Mouse (Mus musculus) adrenal gland, adult 2 months (tissue): ENCODE data around the gene Ubtd2. TPM values are rescaled to one million over a fixed set of nuclear protein-coding genes. Genes with fewer than 3 reads are reported as not detected.
"Not testable (repeated sequence)": the region's sequence is repeated elsewhere in the genome, so short reads cannot be mapped to it uniquely, and the experiment has no call there.

Source experiments
- DNase-seq: peaks from one replicate; pipeline ENCODE4 v3.0.0; 2021
- polyA plus RNA-seq: library from polyadenylated mRNA; depleted of rRNA; stranded (reverse); fragments of >200 nt; gene quantifications from 2 replicates; pipeline ENCODE4 v1.2.3, GENCODE M21; 2012
- total RNA-seq, 2 experiments: library from RNA; stranded (reverse); gene quantifications; 2 replicates each; pipeline ENCODE4 v1.2.3; 2021

Gene Ubtd2
- total and polyA plus RNA-seq, 3 experiments: 4.9 to 14.4 (median 12.2) TPM

DNA sequence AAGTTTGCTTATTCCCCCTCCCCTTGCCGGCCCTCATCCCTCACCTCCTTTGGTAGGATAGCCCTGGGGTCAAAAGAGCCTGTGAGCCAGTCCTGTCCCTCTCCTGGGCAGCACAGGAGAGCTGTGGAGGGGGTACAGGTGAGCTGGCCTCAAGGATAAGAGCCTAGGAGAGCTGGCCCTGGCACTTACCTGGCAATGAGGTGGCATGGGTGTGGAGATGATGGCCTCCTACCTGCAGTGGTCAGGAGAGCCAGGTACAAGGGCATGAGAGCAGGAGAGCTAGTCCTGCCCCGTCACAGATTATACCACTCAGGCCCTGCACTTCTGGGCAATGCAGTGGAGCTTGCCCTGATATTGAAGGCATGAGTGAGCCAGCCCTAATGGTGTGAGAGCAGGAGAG, 9.1 kb downstream of the Ubtd2 start:
- no peak for DNase-seq

DNA sequence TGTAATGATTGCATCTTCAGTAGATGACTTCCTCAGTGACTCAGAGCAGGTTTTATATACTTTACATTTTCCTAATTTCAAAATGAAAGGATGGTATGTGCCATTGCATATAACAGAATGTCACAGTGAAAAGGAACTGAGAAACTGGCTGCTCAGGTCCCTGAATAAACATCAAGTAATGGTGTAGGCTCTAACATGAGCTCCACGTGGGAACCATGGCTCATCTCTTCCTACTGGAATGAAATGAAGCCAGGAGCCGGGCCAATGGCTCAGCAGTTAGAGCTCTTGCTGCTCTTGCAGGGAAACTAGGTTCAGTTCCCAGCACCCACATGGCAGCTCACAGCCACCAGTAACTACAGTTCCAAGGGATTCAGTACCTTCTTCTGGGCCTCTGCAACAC, 16.8 kb downstream of the Ubtd2 start:
- DNase-seq: no peak

DNA sequence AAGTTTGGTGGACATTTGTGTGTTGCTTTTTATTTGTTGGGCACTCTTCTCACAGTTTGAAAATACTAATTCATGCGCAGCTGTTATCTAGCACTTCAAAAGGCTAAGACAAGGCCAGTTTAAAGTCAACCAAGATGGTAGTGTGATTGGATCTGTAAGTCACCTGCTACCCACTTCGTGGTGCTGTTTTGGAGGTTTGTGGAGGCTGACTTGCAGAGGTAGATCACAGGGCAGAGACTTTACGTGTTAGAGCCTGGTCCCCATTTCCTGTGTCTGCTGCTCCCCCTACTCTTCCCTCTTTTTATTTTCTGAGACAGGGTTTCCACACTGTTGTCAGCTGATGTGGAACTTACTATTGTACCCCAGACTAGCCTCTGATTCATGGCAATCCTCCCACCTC, 19.6 kb downstream of the Ubtd2 start:
- DNase-seq: no peak

DNA sequence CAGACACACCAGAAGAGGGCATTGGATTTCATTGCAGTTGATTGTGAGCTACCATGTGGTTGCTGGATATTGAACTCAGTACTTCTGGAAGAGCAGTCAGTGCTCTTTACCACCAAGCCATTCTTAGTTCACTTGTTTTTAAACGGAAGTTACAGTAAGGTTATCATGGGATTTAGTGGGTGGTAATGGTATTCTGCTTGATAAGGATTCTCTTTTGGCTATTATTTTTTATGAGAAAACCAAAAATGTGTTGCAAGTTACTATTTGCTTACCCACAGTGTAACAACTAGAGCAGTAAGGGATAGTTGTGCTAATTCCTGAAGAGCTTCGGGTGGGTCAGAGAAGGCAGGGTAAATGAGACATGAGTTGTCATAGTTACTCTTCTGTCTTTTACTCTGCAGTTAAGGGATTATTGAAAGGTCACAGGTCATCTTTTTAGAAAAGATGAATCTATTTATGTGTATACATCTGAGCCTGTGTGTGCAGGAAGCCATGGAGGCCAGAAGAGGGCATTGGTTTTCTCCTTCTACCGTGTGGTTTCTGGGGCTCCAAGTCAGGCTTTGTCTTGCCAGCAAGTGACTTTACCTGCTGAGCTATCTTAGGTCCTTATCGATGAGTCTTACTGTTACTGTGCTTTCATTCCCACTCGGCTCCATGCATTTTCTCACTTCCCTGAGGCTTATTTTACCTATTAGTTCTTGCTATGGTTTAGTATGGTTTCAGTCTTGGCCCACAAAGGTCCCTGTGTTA, 20.5 kb downstream of the Ubtd2 start:
- DNase-seq: no peak

DNA sequence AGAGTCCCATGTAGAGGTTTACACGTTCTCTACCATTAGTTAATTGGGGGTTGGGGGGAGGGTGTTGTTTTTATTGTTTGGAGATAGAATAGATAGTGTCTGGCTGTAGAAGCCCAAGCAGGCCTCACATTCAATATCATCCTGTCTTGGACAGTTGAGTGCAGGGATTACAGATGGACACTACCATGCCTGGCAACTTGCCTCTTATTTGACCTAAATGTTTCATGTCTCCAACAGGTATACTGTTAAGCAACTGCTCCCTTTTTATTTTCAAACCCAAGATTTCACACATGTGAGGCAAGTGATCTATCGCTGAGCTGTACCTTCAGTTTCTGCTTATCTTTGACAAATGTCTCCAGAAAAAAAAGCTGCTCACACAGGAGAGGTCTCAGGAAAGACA, 26.4 kb downstream of the Ubtd2 start:
- no peak for DNase-seq

DNA sequence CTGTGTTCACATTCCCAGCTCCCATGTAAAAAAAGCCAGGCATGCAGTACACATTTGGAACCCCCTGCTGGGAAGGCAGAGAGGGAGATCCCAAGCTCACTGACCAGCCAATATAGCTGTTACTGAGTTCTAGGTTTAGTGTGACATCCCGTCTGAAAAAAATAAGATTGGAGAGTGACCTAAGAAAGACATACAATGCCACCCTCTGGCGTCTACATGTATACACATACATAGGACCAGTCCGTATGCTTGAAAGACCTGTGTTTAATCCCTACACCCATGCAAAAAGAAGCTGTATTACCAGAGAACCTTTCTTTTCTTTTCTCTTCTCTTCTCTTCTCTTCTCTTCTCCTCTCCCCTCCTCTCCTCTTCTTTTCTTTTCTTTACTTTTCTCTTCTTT, 30.1 kb downstream of the Ubtd2 start:
- DNase-seq: no peak

DNA sequence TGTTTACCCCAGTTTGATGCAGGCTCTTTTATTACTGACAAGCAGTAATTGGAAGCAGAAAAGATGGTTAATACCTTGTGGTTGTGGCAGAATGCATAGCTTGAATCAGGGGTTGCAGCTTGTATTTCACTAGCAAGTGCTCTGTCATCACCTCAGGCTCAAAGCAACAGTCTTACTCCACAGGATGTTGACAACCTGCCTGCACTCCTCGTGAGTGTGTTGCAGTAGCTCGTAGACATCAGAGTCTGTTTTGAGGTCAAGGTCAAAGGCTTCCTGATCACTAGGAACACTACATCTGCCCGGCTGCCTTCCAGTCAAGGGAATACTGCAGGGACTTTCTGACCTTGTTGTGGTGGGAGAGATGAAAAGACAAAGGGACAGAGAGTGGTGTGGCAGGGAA, 31.5 kb downstream of the Ubtd2 start:
- no peak for DNase-seq

DNA sequence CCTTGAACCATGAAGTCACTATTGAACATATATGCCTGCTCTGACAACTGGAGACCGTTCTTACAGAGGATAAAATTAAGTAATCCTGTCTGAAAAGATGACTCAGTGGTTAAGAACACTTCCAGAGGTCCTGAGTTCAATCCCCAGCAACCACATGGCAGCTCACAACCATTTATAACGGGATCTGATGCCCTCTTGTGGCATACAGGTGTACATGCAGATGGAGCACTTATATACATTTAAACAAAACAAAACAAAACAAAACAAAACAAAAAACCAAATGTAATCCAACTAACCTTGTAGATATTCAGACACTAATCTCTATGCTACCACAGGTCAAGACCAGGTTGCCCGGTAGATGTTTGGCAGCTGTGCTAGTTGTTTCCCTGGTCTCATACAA, 32.3 kb downstream of the Ubtd2 start:
- DNase-seq: no peak

DNA sequence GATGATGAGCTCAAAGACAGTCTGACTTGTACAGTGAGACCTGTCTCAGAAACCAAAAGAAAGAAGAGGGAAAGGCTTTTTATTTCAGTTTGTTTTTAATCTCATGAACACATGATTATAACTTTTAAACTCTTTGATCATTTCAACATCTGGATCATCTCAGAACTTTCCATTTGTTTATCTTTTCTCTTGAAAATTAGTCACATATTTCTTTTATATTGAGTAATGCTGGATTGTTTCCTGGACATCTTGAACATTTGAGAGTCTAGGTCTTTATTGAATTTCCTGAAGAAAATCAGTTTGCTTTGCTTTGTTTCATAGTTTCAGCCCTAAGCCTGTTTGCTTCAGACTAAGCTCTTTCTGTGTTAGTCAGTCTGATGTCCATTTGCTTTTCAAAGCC, 33.2 kb downstream of the Ubtd2 start:
- no peak for DNase-seq

DNA sequence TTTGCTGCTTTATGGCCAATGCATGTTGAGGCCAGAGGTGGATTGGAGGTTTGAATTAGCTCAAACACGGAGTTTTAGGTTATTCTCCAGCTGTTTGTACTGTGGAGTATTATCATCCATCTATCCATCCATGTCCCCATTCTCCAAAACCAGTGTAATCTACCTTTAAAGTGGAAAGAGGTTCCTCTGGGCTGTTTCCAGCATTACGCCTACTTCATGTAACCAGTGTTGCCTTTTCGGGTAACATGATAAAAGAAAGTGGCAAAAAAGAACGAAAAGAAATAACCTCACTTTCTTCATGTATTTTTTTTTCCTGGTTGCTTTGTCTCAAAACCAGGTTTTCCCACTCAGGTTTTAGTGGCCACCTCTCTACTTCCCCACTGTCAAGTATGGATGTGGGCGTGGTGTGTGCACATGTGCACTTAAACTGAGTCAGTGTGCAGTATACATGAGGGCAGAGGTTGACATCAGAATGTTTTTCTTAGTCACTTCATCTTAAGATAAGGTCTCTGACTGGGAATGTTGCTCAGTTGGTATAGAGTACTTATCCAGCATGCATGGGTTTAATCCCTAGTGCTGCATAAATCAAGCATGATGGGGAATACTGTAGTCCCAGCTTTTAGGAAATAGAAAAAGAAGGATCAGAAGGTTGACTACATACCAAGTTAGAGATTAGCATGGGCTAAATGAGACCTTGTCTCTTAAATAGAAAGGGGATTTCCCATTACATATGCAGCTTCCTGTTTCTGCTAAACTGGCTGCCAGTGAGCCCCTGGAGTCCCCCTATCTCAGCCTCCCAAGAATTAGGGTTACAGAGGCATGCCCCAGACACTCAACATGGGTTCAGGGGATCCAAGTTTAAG, 33.9 kb downstream of the Ubtd2 start:
- no peak for DNase-seq

DNA sequence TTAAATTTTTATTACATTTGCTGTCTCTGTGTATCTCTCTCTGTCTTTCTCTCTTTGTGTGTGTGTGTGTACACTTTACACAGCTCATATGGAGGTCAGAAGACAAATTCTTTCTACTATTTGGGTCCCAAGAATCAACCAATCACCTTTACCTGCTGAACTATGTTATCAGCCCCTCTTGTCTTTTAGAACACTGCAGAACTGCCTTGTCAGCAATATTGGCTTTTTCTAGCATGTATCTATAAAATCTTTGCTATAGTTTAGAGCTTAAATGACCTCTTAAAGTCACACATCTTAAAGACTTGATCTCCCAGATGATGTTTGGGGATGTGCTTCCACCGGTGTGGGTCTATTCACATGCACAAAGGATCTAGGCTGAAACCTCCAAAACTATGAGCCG, 35.9 kb downstream of the Ubtd2 start:
- DNase-seq: no peak

DNA sequence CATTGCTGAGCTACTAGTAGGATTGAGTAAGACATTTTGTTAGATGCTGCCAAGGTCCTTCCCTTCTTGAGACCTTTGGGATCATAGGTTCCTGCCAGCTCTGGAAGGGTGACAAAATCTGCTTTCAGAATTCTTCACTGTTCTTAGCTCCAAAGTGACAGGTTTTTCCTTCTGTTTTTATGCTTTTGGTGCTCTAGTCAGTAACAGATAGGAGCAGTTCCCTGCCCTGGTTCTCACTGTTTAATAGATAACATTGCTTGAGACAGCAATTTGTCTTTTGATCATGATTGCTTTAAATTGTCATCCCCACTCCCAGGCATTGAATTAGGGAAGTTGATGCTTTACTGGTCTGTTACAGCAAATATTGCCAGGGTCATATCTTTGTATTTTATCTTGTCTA, 38.1 kb downstream of the Ubtd2 start:
- peak; percentile 45 for DNase-seq

DNA sequence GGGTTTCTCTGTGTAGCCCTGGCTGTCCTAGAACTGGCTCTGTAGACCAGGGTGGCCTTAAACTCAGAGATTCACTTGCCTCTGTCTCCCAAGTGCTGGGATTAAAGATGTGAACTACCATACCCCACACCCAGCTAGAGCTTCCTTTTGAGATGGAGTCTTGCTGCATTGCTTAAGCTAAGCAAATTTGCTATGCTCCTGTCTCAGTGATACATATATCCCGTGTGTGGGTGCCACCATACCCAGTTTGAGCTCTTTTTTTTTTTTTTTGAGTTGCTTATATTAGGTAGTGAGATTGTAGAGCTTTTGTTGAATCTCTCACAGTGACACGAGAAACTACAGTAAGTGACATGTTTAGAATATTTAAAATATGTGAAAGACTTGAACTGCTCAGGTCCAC, 40.1 kb downstream of the Ubtd2 start:
- DNase-seq: no peak

DNA sequence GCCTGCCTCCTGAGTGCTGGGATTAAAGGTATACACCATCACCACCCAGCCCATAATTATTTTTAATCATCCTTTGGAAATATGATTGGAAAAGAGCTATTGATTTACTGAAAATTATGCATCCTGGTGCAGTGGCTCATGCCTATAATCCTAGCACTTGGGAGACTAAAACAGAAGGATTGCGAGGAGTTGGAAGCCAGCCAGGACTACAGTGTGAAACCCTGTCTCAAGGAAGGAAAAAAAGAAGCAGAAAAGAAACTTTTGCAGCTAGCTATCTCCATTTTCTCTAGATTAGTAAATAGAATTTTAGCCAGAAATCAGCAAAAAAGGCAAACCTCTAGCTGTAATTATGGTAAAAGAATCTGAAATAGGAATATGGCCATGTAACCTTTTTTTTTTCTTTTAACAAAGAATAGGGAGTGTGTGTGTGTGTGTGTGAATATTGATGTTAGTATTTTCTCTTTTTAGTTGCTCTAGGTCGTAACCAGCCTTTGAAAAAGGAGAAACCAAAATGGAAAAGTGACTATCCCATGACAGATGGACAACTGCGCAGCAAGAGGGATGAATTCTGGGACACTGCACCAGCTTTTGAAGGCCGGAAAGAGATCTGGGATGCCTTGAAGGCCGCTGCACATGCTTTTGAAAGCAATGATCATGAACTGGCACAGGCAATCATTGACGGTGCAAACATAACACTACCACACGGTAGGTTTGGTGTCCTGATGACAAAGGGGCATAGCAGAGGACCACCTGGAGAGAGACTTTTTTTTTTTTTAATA, 43.8 kb downstream of the Ubtd2 start:
- DNase-seq: peak; percentile 41

DNA sequence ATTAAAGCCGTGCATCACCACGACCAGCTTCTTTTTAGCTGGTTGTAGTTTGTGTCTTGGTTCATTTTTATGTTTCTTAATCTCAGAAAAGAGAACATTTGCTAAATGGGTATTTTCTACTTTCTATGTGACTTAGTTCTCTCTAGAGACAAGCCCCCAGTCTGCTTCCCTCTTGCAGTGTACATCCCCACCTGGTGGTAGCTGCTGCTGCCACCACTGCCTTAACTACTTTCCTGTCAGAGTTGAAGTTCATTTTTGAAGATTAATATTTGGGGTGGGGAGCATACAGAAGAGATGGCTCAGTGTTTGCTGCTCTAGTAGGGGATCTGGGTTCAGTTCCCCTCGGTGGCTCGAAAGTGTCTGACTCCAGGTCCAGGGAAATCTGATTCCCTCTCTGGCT, 44.8 kb downstream of the Ubtd2 start:
- no peak for DNase-seq

DNA sequence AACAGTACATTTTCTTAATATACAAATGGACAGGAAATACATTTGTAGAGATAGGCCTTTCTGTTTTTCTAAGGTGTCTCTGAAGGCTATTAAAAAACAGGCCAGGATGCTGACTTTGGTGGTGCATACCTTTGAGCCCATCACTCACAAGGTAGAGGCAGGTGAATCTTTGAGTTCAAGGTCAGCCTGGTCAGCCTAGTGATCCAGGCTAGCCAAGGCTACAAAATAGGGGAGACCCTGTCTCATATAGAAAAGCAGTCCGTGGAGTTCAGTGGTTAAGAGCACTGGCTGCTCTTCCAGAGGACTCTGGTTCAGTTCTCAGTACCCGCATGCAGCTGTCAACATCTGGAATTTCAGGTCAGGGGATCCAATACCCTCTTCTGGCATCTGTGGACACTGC, 48.5 kb downstream of the Ubtd2 start:
- DNase-seq: no peak

DNA sequence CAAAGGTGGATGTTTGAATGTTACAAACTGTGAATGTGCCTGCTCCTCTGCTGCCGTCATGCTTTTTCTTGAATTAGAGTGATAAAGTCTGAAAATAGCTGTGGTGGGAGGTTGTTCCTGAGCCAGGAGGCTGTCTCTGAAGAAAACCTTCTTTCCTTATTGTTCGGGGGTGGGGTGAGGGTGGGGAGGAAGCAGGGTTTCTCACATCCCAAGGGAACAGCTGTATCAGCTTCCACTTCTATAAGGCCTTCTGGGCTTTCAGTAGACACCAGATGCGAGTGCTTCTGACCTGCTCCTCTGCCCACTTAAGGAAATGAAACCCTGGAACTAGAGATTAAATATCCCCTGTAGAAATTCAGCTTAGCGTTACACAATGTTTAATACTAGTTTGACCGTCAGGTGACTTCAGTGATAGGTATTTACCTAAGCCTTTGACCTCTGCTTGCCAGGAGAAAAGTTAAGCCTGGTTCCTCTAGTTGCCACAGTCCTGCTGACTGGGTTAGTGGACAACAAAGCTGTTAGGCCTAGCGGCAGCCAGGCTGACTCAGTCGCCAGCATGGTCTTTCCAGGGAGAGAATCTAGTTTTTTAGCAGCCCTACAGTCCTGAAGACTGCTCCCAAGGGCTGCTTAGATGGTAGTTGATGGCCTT, 50.0 kb downstream of the Ubtd2 start:
- no peak for DNase-seq

DNA sequence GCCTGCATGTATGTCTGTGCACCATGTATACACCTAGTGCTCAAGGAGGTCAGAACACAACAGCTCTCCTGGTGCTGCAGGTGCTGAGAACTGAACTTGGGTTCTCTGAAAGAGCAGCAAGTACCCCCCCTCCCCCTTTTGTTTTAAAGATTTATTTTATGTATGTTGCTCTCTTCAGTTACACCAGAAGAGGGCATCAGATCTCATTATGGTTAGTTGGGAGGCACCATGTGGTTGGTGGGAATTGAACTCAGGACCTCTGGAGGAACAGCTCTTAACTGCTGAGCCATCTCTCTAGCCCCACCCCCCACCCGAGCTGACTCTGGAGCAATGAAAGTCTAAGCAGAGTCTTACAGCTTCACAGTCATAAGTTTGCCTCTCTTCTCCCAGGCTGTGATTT, 55.8 kb downstream of the Ubtd2 start:
- DNase-seq: no peak

DNA sequence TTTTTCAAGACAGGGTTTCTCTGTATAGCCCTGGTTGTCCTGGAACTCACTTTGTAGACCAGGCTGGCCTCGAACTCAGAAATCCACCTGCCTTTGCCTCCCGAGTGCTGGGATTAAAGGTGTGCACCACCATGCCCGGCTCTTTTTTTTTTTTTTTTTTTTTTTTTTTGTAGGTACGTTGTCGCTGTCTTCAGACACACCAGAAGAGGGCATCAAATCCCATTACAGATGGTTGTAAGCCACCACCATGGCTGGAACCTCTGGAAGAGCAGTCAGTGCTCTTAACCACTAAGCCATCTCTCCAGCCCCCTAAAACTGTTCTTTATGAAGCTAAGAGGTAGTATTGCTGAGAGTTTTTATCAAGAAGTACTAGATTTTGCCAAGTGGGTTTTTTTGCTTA, 59.7 kb downstream of the Ubtd2 start:
- not testable (repeated sequence) for DNase-seq

DNA sequence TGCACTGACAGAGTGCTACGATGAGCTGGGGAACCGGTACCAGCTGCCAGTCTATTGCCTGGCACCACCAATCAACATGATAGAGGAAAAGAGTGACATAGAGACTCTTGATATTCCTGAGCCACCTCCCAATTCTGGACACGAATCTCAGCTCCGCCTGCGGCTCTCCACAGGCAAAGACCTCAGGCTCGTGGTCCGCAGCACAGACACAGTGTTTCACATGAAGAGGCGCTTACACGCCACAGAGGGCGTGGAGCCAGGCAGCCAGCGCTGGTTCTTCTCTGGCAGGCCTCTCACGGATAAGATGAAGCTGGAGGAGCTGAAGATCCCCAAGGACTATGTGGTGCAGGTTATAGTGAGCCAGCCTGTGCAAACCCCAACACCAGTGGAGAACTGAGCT, 60.9 kb downstream of the Ubtd2 start:
- no peak for DNase-seq

DNA sequence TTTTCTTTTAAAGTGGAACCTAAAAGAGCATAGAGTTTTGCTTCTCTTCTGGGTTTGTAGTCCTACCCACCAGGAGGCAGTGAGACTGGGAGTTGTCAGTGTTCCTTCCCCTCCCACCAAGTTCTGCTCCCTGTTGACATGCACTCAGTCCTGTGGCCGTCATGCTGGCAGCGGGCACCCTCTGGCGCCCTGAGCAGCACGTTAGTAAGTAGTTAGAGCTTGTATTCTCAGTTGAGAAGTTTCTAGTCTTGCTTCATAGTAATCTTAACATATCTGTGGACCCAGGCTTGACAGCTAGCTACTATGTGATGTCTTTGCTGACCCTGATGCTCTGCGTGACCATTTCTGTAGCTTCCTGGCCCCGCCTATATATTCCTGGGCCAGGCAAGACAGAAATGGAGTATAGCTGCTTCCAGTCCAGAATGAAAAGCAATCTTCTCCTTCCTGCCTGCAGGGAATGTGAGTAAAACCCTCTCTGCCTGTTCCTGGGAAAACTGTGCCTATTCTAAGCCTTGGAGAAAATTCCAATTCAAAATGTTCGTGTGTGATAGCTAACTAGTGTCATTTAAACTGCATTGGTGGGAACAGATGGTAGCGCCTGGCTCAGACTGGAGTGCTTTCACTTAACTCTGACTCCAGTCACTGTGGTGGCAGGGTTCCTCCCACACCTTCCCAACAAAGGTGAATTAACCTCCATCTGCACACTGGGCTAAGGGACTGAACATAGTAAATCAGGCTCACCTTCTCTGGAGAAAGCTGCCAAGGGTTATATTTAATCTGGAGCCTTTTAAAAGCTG, 61.9 kb downstream of the Ubtd2 start:
- no peak for DNase-seq

DNA sequence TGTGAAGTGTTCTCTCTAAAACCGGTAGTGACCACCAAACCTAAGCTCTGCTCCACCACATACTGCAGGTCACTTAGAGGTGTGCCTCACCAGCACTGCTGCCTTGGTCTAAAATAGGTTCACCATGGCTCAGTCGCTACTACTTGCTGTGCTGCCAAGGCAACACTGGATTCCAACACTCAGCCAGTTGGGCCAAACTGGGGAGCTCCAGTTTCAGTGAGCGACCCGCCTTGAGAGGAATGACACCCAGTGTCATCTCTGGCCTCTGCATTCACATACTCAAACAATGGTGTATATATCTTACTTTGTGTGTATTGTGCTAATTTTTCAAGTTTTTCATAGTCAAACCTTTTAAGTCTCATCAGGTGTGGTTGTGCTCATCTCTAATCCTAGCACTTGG, 63.6 kb downstream of the Ubtd2 start:
- no peak for DNase-seq
